Mouse (Mus musculus) small intestine, adult 2 months (tissue): Measurements from ENCODE around the gene Tshr. TPM values are rescaled to one million over a fixed set of nuclear protein-coding genes. Genes with fewer than 3 reads are reported as not detected.
A peak's percentile ranks its signal among the peaks of the same experiment; 100 is the strongest.
"Not testable (repeated sequence)": the region's sequence is repeated elsewhere in the genome, so short reads cannot be mapped to it uniquely, and the experiment has no call there.

Source experiments
- H3K27ac ChIP-seq: fragments of 200-500 bp; 2 replicates; pipeline ENCODE4 v1.5.1; 2012; ENCODE audit warnings: low read depth, low read length, control low read depth, inconsistent platforms; ENCODE audit not compliant: insufficient read depth
- H3K27me3 ChIP-seq: fragments of 200-500 bp; 2 replicates; pipeline ENCODE4 v1.6.1; 2012; ENCODE audit warnings: mild to moderate bottlenecking, moderate library complexity, low read length, inconsistent platforms; ENCODE audit not compliant: control insufficient read depth, insufficient read depth
- H3K36me3 ChIP-seq: fragments of 200-500 bp; 2 replicates; pipeline ENCODE4 v1.6.1; 2012; ENCODE audit warnings: mild to moderate bottlenecking, low read length, control low read depth, inconsistent platforms; ENCODE audit not compliant: control insufficient read depth, insufficient read depth
- H3K4me1 ChIP-seq: fragments of 200-500 bp; 2 replicates; pipeline ENCODE4 v1.6.1; 2012; ENCODE audit warnings: low read length, inconsistent platforms, mixed read lengths; ENCODE audit not compliant: control insufficient read depth, insufficient read depth, insufficient read length
- H3K4me3 ChIP-seq: fragments of 200-500 bp; 2 replicates; pipeline ENCODE4 v1.5.1; 2012; ENCODE audit warnings: low read depth, mild to moderate bottlenecking, control low read depth, inconsistent platforms, low read length, moderate library complexity
- CTCF ChIP-seq: fragments of 200-500 bp; IDR thresholded peaks from 2 replicates; pipeline ENCODE4 v1.5.1; 2012; ENCODE audit warnings: low read depth, mild to moderate bottlenecking, control low read depth, inconsistent platforms, low read length, moderate library complexity, mixed read lengths; ENCODE audit not compliant: insufficient replicate concordance, insufficient read length; ENCODE audit errors: extremely low read depth
- POLR2A ChIP-seq: fragments of 200-500 bp; IDR thresholded peaks from 2 replicates; pipeline ENCODE4 v1.6.1; 2012; ENCODE audit warnings: low read depth, mild to moderate bottlenecking, control low read depth, inconsistent platforms, low read length, moderate library complexity
- WGBS: fragments of 180-500 bp; shearing (Covaris S2); methylation state at CpG from one replicate; pipeline ENCODE4 v1.1.7; 2018; 5-methylcytosine and 5-hydroxymethylcytosine counted together
- polyA plus RNA-seq: library from polyadenylated mRNA; depleted of rRNA; stranded (reverse); fragments of >200 nt; gene quantifications from 2 replicates; pipeline ENCODE4 v1.2.3, GENCODE M21; 2012; rRNA removed

Tshr gene
- 0.42 TPM in 1 of 2 replicates, not detected in the other for polyA plus RNA-seq

GRCm38 (mm10) chr12:91384281-91385017 lies at the start of gene Tshr, which contains the start of gene Cep128:
Gene Tshr (plus strand): TSS chr12:91384563.
Gene Cep128 (minus strand): TSS chr12:91384409.
- Histone ChIP-seq H3K27ac (0 out of 2 replicates have a peak within 1 kb of the TSS, but pooled peaks have one; percentile 12), H3K36me3 (no peaks in the 10 kb centered on the region), H3K4me3 (peak within 1 kb of the TSS; percentile 96), H3K27me3 (no peaks in the 10 kb centered on the region), H3K4me1 (peaks cover 3% of the 10 kb centered on the region)
- WGBS: under 1% methylated on average over 27 of the region's 27 CpGs
- TF ChIP-seq CTCF (no peak), POLR2A (peak; percentile 54; the same call in 1 of the 2 replicates)

- not testable (repeated sequence) for H3K27ac ChIP-seq, H3K4me3 ChIP-seq, H3K4me1 ChIP-seq, H3K27me3 ChIP-seq, H3K36me3 ChIP-seq
- WGBS: 96% methylated on average over 13 of the region's 13 CpGs
These were observed 45.7 kb upstream of the Tshr start for GRCm38 (mm10) chr12:91338656-91339055.

- Histone ChIP-seq H3K4me1 (no peaks in the 10 kb centered on the region), H3K27ac (no peak overlapping the region), H3K27me3 (no peaks in the 10 kb centered on the region), H3K4me3 (no peak overlapping the region), H3K36me3 (no peaks in the 10 kb centered on the region)
- no peak for TF ChIP-seq POLR2A
- no peak for TF ChIP-seq CTCF
- WGBS: 93% methylated on average over 8 of the region's 8 CpGs
These were observed 30.6 kb upstream of the Tshr start for GRCm38 (mm10) chr12:91353783-91354182.

GRCm38 (mm10) chr12:91369173-91369572 lies 15.2 kb upstream of the Tshr start:
- Histone ChIP-seq H3K36me3 (peaks cover 5% of the 10 kb centered on the region), H3K4me1 (no peaks in the 10 kb centered on the region), H3K4me3 (no peak overlapping the region), H3K27me3 (no peaks in the 10 kb centered on the region), H3K27ac (no peak overlapping the region)
- 72% methylated on average over 3 of the region's 3 CpGs for WGBS
- TF ChIP-seq POLR2A: no peak
- no peak for TF ChIP-seq CTCF

- no peak overlapping the region for H3K27ac ChIP-seq
- TF ChIP-seq CTCF (no peak), POLR2A (no peak)
These were observed 673 bp upstream of the Tshr start for GRCm38 (mm10) chr12:91383516-91384264.

GRCm38 (mm10) chr12:91400232-91401048 lies 16.1 kb downstream of the Tshr start:
- Histone ChIP-seq H3K27ac (no peak overlapping the region), H3K4me3 (peak overlapping the region; percentile 36), H3K36me3 (no peaks in the 10 kb centered on the region), H3K4me1 (no peaks in the 10 kb centered on the region), H3K27me3 (peaks cover 8% of the 10 kb centered on the region; the same call in 1 of the 2 replicates)
- under 1% methylated on average over 38 of the region's 38 CpGs for WGBS
- TF ChIP-seq POLR2A: no peak
- peak; percentile 60 for TF ChIP-seq CTCF

More at GRCm38 (mm10) chr12:91383516-91384264, 673 bp upstream of the Tshr start:
- Histone ChIP-seq H3K4me1 (peaks cover 3% of the 10 kb centered on the region), H3K36me3 (no peaks in the 10 kb centered on the region), H3K27me3 (no peaks in the 10 kb centered on the region), H3K4me3 (peak overlapping the region; percentile 96)
- WGBS: under 1% methylated on average over 22 of the region's 22 CpGs
